Mouse (Mus musculus): ENCODE measurements around the gene Trak1.

DNA sequence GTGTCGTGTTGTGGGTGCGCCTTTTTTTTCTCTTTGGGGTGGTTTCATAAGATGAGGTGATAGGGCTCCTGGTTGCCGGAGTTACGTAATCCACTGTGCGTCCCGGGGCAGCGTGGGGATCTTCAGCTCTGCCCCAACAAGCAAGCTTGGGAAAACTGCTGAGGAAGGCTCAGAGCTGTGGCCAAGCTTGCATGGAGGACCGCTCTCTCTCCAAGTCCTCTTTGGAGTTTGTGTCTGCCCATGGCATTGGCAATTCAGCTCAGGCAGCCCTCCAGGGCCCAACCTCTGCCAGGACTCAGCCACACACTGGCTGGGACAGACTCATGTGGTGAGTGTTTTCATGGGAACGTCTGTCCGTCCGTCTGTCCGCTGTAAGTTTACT, 69.6 kb downstream of the Trak1 start:
- no peak for TF ChIP-seq POU5F1 (IDR thresholded peaks at IDR 0.05; ENCODE audit: borderline replicate concordance, low read length)
- no peak for TF ChIP-seq CTCF (conservative IDR thresholded peaks at IDR 0.05; ENCODE audit: low read length)
- TF ChIP-seq NANOG (IDR thresholded peaks at IDR 0.05; ENCODE audit: borderline replicate concordance, low read length) = no peak

Data from E14TG2a.4 (cell line).